Mouse (Mus musculus): Measurements from ENCODE around the gene 4930558K02Rik. TPM values are rescaled to one million over a fixed set of nuclear protein-coding genes. Genes with fewer than 3 reads are reported as not detected.

Gene 4930558K02Rik
- total and polyA plus RNA-seq, 3 experiments, result not detected

GRCm38 (mm10) chr1:161991846-161992245, 12.4 kb upstream of the 4930558K02Rik start:
- H3K36me3 ChIP-seq (replicated peaks in 1 of 2; ENCODE audit: control insufficient read depth in 1 of 2, insufficient read depth in 1 of 2, low read length in 1 of 2), result no peaks in the 10 kb centered on the region
- H3K9ac ChIP-seq (ENCODE audit: insufficient read depth, low read depth), result no peak overlapping the region
- H3K79me2 ChIP-seq (replicated peaks; ENCODE audit: control insufficient read depth, extremely low read depth, insufficient read depth, poor library complexity, severe bottlenecking), result no peaks in the 10 kb centered on the region
- H3K4me2 ChIP-seq (ENCODE audit: insufficient read depth, low read depth, poor library complexity, severe bottlenecking), result no peak overlapping the region
- H3K4me3 ChIP-seq (replicated peaks in 1 of 3; ENCODE audit: low read depth in 2 of 3, low read length in 2 of 3, poor library complexity in 1 of 3), result no peak overlapping the region
- no peaks in the 10 kb centered on the region for H3K9me3 ChIP-seq (replicated peaks; ENCODE audit: low read length)
- no peak for DNase-seq (ENCODE audit: extremely low read depth)
- in situ Hi-C loops (cut with MboI; ENCODE audit: low pct_ligation_motif_present, low pct_unique_long_range_greater_than_20kb, low sequenced_read_pairs) (no loop called here), dilution Hi-C loops (cut with MboI; ENCODE audit: extremely low pct_ligation_motif_present, extremely low pct_unique_long_range_greater_than_20kb, low sequenced_read_pairs) (no loop called here)
- H3K4me1 ChIP-seq (ENCODE audit: control insufficient read depth in 1 of 2, insufficient read depth in 2 of 2), result peaks cover 0 to 11% of the 10 kb centered on the region in 2 experiments; a peak in 3 of 4 replicates
- H3K27ac ChIP-seq (ENCODE audit: insufficient read depth, low read depth), result no peak overlapping the region; the same call in 1 of the 2 replicates
- H3K27me3 ChIP-seq (replicated peaks), result no peaks in the 10 kb centered on the region
- TF ChIP-seq BHLHE40 (IDR thresholded peaks at IDR 0.05; ENCODE audit: low read depth, low read length), result 0 out of 2 replicates have a peak, but pooled peaks have one; percentile 17
- TF ChIP-seq IRF4 (IDR thresholded peaks at IDR 0.05; ENCODE audit: low read depth, low read length), result no peak
- no peak for TF ChIP-seq SMC3 (IDR thresholded peaks at IDR 0.05; ENCODE audit: low read depth, low read length)

DNA sequence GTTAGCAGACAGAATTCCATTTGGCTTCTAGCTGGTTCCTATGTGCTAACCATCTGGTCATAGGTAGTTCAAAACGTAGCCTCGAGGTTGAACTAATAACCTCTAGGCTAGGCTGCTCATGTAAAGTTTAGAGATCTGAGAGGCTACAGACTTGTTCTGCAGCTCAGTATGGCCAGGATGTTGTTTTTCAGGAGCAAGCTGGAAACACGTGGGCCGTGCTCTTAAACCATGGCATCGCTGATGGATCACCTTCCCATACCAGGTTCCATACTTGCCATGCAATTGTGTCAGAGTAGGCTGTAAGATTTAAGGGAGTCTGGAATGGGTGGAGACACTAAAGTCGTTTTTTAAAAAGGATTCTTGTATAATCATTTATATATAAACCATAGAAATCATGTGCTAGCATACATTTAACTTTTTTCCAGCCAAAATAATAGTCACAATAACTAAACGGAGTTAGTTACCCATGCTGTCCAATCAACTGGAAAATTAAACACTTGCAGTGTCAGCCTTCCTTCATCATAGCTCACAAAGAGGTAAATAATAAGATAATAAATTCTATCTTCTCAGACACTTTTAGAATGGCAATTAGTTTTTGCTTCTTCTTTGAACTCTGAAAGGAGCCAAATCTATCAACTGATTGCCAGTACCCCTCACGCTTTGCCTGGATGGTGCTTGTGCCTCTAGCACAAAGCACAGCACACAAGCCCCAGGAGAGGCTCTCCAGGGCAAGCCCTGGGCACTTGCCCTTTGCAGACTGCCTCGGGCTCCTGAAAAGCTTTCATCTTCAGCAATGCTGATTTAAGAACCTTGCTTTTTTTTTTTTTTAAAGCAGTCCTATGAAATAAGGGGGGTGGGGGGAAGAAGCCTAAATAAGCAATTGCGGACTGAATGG, 11.5 kb upstream of the 4930558K02Rik start:
- no peaks in the 10 kb centered on the region for H3K27me3 ChIP-seq (replicated peaks)
- DNase-seq (ENCODE audit: extremely low read depth), result no peak
- peaks cover 0 to 11% of the 10 kb centered on the region in 2 experiments; a peak in 3 of 4 replicates for H3K4me1 ChIP-seq (ENCODE audit: control insufficient read depth in 1 of 2, insufficient read depth in 2 of 2)
- dilution Hi-C loops (cut with MboI; ENCODE audit: extremely low pct_ligation_motif_present, extremely low pct_unique_long_range_greater_than_20kb, low sequenced_read_pairs), result no loop called here
- H3K4me2 ChIP-seq (ENCODE audit: insufficient read depth, low read depth, poor library complexity, severe bottlenecking), result no peak overlapping the region
- H3K27ac ChIP-seq (ENCODE audit: insufficient read depth, low read depth), result no peak overlapping the region
- no peak overlapping the region for H3K4me3 ChIP-seq (replicated peaks in 1 of 3; ENCODE audit: low read depth in 2 of 3, low read length in 2 of 3, poor library complexity in 1 of 3)
- no peak for TF ChIP-seq USF1 (IDR thresholded peaks at IDR 0.05; ENCODE audit: low read depth, low read length)
- TF ChIP-seq CTCF (conservative IDR thresholded peaks at IDR 0.05 in 1 of 2, IDR thresholded peaks at IDR 0.05 in 1 of 2; ENCODE audit: low read depth in 2 of 2, low read length in 2 of 2), result no peak
- TF ChIP-seq E2F4 (IDR thresholded peaks at IDR 0.05; ENCODE audit: insufficient replicate concordance, low read depth, low read length), result no peak
- TF ChIP-seq RAD21 (IDR thresholded peaks at IDR 0.05; ENCODE audit: low read depth, low read length), result no peak
- TF ChIP-seq ELF1 (IDR thresholded peaks at IDR 0.05; ENCODE audit: low read depth, low read length), result no peak
- TF ChIP-seq POLR2A (IDR thresholded peaks at IDR 0.05; ENCODE audit: low read depth, low read length), result no peak
- TF ChIP-seq JUN (IDR thresholded peaks at IDR 0.05; ENCODE audit: insufficient read depth, low read depth, low read length), result no peak
- TF ChIP-seq BHLHE40 (IDR thresholded peaks at IDR 0.05; ENCODE audit: low read depth, low read length), result no peak
- TF ChIP-seq PAX5 (IDR thresholded peaks at IDR 0.05; ENCODE audit: low read length), result no peak
- H3K36me3 ChIP-seq (replicated peaks in 1 of 2; ENCODE audit: control insufficient read depth in 1 of 2, insufficient read depth in 1 of 2, low read length in 1 of 2), result no peaks in the 10 kb centered on the region
- H3K79me2 ChIP-seq (replicated peaks; ENCODE audit: control insufficient read depth, extremely low read depth, insufficient read depth, poor library complexity, severe bottlenecking), result no peaks in the 10 kb centered on the region
- H3K9ac ChIP-seq (ENCODE audit: insufficient read depth, low read depth), result no peak overlapping the region
- in situ Hi-C loops (cut with MboI; ENCODE audit: low pct_ligation_motif_present, low pct_unique_long_range_greater_than_20kb, low sequenced_read_pairs), result no loop called here
- H3K9me3 ChIP-seq (replicated peaks; ENCODE audit: low read length), result no peaks in the 10 kb centered on the region

- Histone ChIP-seq H3K4me3 (replicated peaks in 1 of 3; ENCODE audit: low read depth in 2 of 3, low read length in 2 of 3, poor library complexity in 1 of 3) (no peak overlapping the region), H3K27ac (ENCODE audit: insufficient read depth, low read depth) (no peak overlapping the region), H3K4me2 (ENCODE audit: insufficient read depth, low read depth, poor library complexity, severe bottlenecking) (no peak overlapping the region), H3K27me3 (replicated peaks) (no peaks in the 10 kb centered on the region), H3K79me2 (replicated peaks; ENCODE audit: control insufficient read depth, extremely low read depth, insufficient read depth, poor library complexity, severe bottlenecking) (no peaks in the 10 kb centered on the region), H3K4me1 (ENCODE audit: control insufficient read depth in 1 of 2, insufficient read depth in 2 of 2) (no peaks in the 10 kb centered on the region), H3K9me3 (replicated peaks; ENCODE audit: low read length) (no peaks in the 10 kb centered on the region), H3K9ac (ENCODE audit: insufficient read depth, low read depth) (no peak overlapping the region), H3K36me3 (replicated peaks in 1 of 2; ENCODE audit: control insufficient read depth in 1 of 2, insufficient read depth in 1 of 2, low read length in 1 of 2) (no peaks in the 10 kb centered on the region)
- dilution Hi-C loops (cut with MboI; ENCODE audit: extremely low pct_ligation_motif_present, extremely low pct_unique_long_range_greater_than_20kb, low sequenced_read_pairs), result no loop called here
- no peak for DNase-seq (ENCODE audit: extremely low read depth)
- in situ Hi-C loops (cut with MboI; ENCODE audit: low pct_ligation_motif_present, low pct_unique_long_range_greater_than_20kb, low sequenced_read_pairs), result no loop called here
- TF ChIP-seq ETS1 (conservative IDR thresholded peaks at IDR 0.05; ENCODE audit: low read depth, low read length) (no peak), CHD2 (IDR thresholded peaks at IDR 0.05; ENCODE audit: low read length) (no peak), TBP (conservative IDR thresholded peaks at IDR 0.05; ENCODE audit: low read depth, low read length) (no peak), SMC3 (IDR thresholded peaks at IDR 0.05; ENCODE audit: low read depth, low read length) (no peak), TCF12 (IDR thresholded peaks at IDR 0.05; ENCODE audit: low read depth, low read length) (no peak), PAX5 (IDR thresholded peaks at IDR 0.05; ENCODE audit: low read length) (no peak), RCOR1 (conservative IDR thresholded peaks at IDR 0.05; ENCODE audit: low read depth, low read length) (no peak), POLR2A (IDR thresholded peaks at IDR 0.05; ENCODE audit: low read depth, low read length) (no peak), JUND (conservative IDR thresholded peaks at IDR 0.05; ENCODE audit: low read depth, low read length) (no peak), RAD21 (IDR thresholded peaks at IDR 0.05; ENCODE audit: low read depth, low read length) (no peak), JUN (IDR thresholded peaks at IDR 0.05; ENCODE audit: insufficient read depth, low read depth, low read length) (no peak), NRF1 (IDR thresholded peaks at IDR 0.05; ENCODE audit: low read depth, low read length) (no peak), ZMIZ1 (IDR thresholded peaks at IDR 0.05; ENCODE audit: low read depth, low read length) (no peak)
Observed at GRCm38 (mm10) chr1:161983979-161984566, 4.6 kb upstream of the 4930558K02Rik start.
